Mouse (Mus musculus) stomach, embryonic 14.5 days (tissue): ENCODE results near the gene Has1. TPM values are rescaled to one million over a fixed set of nuclear protein-coding genes. Genes with fewer than 3 reads are reported as not detected.

Experiments
- ATAC-seq: fragments of 200-750 bp; cut with Nextera tagmentation; 2 replicates; pipeline ENCODE4 v1.8.0; 2017; ENCODE audit warnings: low read depth, moderate TSS enrichment; ENCODE audit not compliant: insufficient number of reproducible peaks, insufficient read depth, low FRiP score
- H3K27ac ChIP-seq: fragments of 300-500 bp; sonication (generic); 2 replicates; pipeline ENCODE4 v1.5.1; 2014; ENCODE audit warnings: mild to moderate bottlenecking, low read length, moderate library complexity, mixed read lengths
- H3K27me3 ChIP-seq: fragments of 300-500 bp; sonication (generic); 2 replicates; pipeline ENCODE4 v1.6.1; 2014; ENCODE audit warnings: low read length, control low read depth, mixed read lengths; ENCODE audit not compliant: control insufficient read depth, insufficient read depth
- H3K36me3 ChIP-seq: fragments of 300-500 bp; sonication (generic); 2 replicates; pipeline ENCODE4 v1.6.1; 2014; ENCODE audit warnings: mild to moderate bottlenecking, control low read depth, low read length, moderate library complexity, mixed read lengths; ENCODE audit not compliant: control insufficient read depth, insufficient read depth
- H3K4me1 ChIP-seq: fragments of 300-500 bp; sonication (generic); 2 replicates; pipeline ENCODE4 v1.6.1; 2014; ENCODE audit warnings: low read length, control low read depth, mixed read lengths; ENCODE audit not compliant: control insufficient read depth, insufficient read depth
- H3K4me2 ChIP-seq: fragments of 300-500 bp; sonication (generic); replicated peaks from 2 replicates; pipeline ENCODE4 v1.6.1; 2014; ENCODE audit warnings: low read depth, low read length, control low read depth
- H3K4me3 ChIP-seq: fragments of 300-500 bp; sonication (generic); 2 replicates; pipeline ENCODE4 v1.5.1; 2014; ENCODE audit warnings: low read depth, low read length, control low read depth
- H3K9ac ChIP-seq: fragments of 300-500 bp; sonication (generic); replicated peaks from 2 replicates; pipeline ENCODE4 v1.6.1; 2014; ENCODE audit warnings: low read depth, mild to moderate bottlenecking, control low read depth, low read length, moderate library complexity, mixed read lengths
- H3K9me3 ChIP-seq: fragments of 300-500 bp; sonication (generic); 2 replicates; pipeline ENCODE4 v1.6.1; 2016; ENCODE audit warnings: low read depth, low read length, control low read depth; ENCODE audit not compliant: control insufficient read depth
- WGBS: fragments of 180-500 bp; shearing (Covaris S2); extraction: QIAGEN DNeasy Blood & Tissue Kit; methylation state at CpG from one replicate; pipeline ENCODE4 v1.1.7; 2014; 5-methylcytosine and 5-hydroxymethylcytosine counted together
- polyA plus RNA-seq: library from polyadenylated mRNA; unstranded; fragments of >200 nt; fragmentation: Nextera tagmentation; extraction: Ambion mirVana; gene quantifications from 2 replicates; pipeline ENCODE4 v1.2.1, GENCODE M21; 2014

Has1 gene
- polyA plus RNA-seq, 1 experiment from 2014 or later, result 4.0 TPM

DNA sequence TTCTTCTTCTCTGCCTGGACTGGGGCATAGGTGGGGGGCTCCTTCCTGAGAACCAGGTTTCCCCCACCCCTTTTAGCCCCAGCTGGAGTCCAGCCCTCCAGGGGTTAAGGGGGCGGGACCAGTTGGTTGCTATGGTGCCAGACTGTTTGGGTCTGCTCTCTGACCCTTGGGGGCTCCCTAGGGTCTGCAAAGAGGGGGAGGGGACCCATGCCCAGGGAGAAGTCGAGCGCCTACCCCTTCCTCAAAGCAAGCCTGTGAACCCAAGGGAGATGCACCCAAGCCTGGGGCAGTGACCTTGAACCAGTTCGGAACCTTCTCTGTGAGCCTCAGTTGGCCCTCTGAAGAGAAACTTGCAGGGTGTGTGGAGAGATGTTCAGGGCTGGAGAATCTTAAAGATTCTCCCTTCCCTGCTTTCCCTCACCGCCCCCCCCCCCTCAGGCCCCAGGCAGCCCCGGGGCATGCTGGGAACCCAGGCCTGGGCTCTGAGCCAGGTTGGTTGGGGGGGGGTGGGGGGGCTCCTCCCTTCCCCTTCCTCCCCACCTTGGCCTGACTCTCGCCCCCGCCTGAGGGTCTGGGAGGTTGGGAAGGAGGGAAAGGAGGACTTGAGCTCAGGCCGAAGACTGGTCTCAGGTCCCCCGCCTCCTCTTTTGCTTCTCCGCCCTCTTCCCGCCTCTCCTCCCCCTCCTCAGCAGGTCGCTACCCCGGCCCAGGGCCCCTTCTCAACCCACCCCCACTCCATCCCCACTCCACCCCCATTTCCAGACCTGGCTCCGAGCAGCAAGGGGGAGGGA is 26.6 kb downstream of the Has1 start:
- peak; percentile 62 for ATAC-seq
- H3K36me3 ChIP-seq, result peaks cover 22% of the 10 kb centered on the region

DNA sequence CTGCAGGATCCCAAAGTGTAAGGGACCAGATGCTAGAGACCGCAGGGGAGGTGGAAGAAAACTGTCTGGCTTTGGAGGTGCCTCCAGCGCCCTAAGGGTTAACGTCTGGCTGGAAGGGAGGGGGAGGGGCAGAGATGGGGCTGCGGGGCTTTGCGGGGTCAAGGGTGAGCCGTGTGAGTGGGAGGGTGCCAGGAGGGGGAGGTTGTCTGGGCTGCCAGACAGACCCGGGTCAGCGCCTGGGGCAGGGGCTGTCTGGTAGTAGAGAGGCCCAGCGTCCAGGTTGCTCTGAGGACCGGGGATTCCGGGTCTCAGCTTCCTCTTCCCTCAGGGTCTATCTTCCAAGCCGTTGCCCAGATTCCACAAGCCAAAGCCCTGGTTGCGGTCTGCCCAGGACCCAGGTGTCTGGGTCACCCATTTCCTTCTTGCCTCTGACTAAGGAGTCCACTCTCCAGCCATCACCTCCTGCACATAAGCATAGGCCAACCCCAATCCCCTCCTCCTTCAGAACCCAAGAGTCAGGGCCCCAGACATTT is 27.3 kb downstream of the Has1 start:
- H3K27ac ChIP-seq, result peak overlapping the region; percentile 99
- peak overlapping the region; percentile 73 for H3K4me2 ChIP-seq
- WGBS, result under 1% methylated on average over 13 of the region's 13 CpGs
- no peaks in the 10 kb centered on the region for H3K27me3 ChIP-seq
- ATAC-seq, result peak; percentile 19; the same call in 1 of the 2 replicates
- peak overlapping the region; percentile 84 for H3K4me3 ChIP-seq
- H3K9ac ChIP-seq, result peak overlapping the region; percentile 83
- H3K36me3 ChIP-seq, result peaks cover 18% of the 10 kb centered on the region
- no peaks in the 10 kb centered on the region for H3K9me3 ChIP-seq
- H3K4me1 ChIP-seq, result peaks cover 21% of the 10 kb centered on the region

More for the DNA sequence above, 26.6 kb downstream of the Has1 start:
- H3K9ac ChIP-seq, result peak overlapping the region; percentile 83
- peaks cover 26% of the 10 kb centered on the region for H3K4me1 ChIP-seq
- H3K27ac ChIP-seq, result peak overlapping the region; percentile 99
- H3K4me3 ChIP-seq, result peak overlapping the region; percentile 84
- peak overlapping the region; percentile 73 for H3K4me2 ChIP-seq
- no peaks in the 10 kb centered on the region for H3K27me3 ChIP-seq
- H3K9me3 ChIP-seq, result no peaks in the 10 kb centered on the region
- WGBS, result under 1% methylated on average over 13 of the region's 15 CpGs

- Histone ChIP-seq H3K36me3 (peaks cover 11% of the 10 kb centered on the region), H3K9me3 (no peaks in the 10 kb centered on the region), H3K4me2 (peak within 1 kb of the TSS; percentile 73), H3K4me3 (peak within 1 kb of the TSS; percentile 84), H3K4me1 (peaks cover 16% of the 10 kb centered on the region), H3K27ac (peak within 1 kb of the TSS; percentile 99), H3K27me3 (no peaks in the 10 kb centered on the region), H3K9ac (peak within 1 kb of the TSS; percentile 83)
- ATAC-seq, result peak; percentile 87
- WGBS, result 0% methylated on average over 35 of the region's 42 CpGs
These were observed 28.0 kb downstream of the Has1 start, which contains the start of gene Spaca6 for GRCm38 (mm10) chr17:17826751-17827657. Gene Spaca6, plus strand, starts transcription at chr17:17827158.

DNA sequence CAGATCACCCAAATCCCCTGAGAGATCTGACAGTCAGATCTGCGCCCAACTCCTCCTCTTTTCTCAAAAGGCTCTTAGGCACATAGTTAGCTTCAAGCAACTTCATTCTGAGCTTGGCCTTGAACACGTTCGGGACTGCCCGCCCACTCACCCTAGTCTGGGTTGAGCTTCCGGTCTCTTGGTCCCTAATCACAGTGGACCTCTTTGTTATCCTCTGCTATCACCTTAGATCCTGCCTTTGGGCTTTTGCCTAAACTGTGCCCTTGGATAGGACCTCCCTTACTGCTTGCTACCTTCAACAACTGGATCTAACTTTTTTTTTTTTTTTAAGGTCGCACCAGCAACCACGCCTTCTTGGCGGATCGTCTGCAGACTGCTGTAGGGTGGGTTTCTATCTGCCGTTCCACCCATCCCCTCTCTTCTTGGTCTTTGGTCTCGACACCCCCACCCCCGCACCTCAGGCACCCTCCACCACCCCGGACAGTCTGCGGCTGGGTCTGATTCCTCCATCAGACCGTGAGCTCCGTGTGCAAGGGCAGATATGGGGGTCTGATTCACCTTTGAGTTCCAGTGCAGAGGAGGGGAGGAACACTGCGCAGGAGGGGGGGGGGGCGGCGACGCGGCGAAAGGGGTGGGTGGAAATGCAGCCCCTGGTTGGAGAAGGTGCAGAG is 28.9 kb downstream of the Has1 start:
- peaks cover 10% of the 10 kb centered on the region for H3K4me1 ChIP-seq
- peak overlapping the region; percentile 84 for H3K4me3 ChIP-seq
- ATAC-seq, result peak; percentile 39
- H3K27me3 ChIP-seq, result no peaks in the 10 kb centered on the region
- H3K27ac ChIP-seq, result peak overlapping the region; percentile 99
- 0 out of 2 replicates have a peak, but pooled peaks cover 5% of the 10 kb centered on the region for H3K36me3 ChIP-seq
- H3K4me2 ChIP-seq, result peak overlapping the region; percentile 73
- no peaks in the 10 kb centered on the region for H3K9me3 ChIP-seq
- peak overlapping the region; percentile 83 for H3K9ac ChIP-seq
- WGBS, result under 1% methylated on average over 20 of the region's 22 CpGs

- no peak for ATAC-seq
- Histone ChIP-seq H3K9ac (no peak overlapping the region), H3K27me3 (no peaks in the 10 kb centered on the region), H3K4me1 (no peaks in the 10 kb centered on the region), H3K36me3 (no peaks in the 10 kb centered on the region), H3K4me3 (no peak overlapping the region), H3K27ac (no peak overlapping the region), H3K4me2 (no peak overlapping the region), H3K9me3 (no peaks in the 10 kb centered on the region)
- 75% methylated on average over 6 of the region's 6 CpGs for WGBS
These were observed 31.2 kb downstream of the Has1 start for GRCm38 (mm10) chr17:17823612-17824336.

GRCm38 (mm10) chr17:17795527-17795926 is 59.5 kb downstream of the Has1 start:
- H3K4me1 ChIP-seq, result no peaks in the 10 kb centered on the region
- H3K4me3 ChIP-seq, result no peak overlapping the region
- H3K9ac ChIP-seq, result no peak overlapping the region
- H3K4me2 ChIP-seq, result no peak overlapping the region
- no peak for ATAC-seq
- H3K9me3 ChIP-seq, result no peaks in the 10 kb centered on the region
- 53% methylated on average over 2 of the region's 2 CpGs for WGBS
- H3K27ac ChIP-seq, result no peak overlapping the region
- no peaks in the 10 kb centered on the region for H3K36me3 ChIP-seq
- no peaks in the 10 kb centered on the region for H3K27me3 ChIP-seq
